Mouse (Mus musculus) thymus, postnatal 14 days (tissue): ENCODE measurements around the gene Zfp358.

ENCODE experiments used
- DNase-seq: peaks from one replicate; pipeline ENCODE4 v3.0.0; 2021

Gene Zfp358

GRCm38 (mm10) chr8:3500235-3501090 is 7.5 kb downstream of the Zfp358 start, which contains the start of gene Mcoln1:
Gene Mcoln1 (plus strand): TSS chr8:3500457.
- peak; percentile 98 for DNase-seq

GRCm38 (mm10) chr8:3502217-3502616 is 9.3 kb downstream of the Zfp358 start:
- DNase-seq = no peak

GRCm38 (mm10) chr8:3507979-3508754 is 15.2 kb downstream of the Zfp358 start:
- DNase-seq = no peak

DNA sequence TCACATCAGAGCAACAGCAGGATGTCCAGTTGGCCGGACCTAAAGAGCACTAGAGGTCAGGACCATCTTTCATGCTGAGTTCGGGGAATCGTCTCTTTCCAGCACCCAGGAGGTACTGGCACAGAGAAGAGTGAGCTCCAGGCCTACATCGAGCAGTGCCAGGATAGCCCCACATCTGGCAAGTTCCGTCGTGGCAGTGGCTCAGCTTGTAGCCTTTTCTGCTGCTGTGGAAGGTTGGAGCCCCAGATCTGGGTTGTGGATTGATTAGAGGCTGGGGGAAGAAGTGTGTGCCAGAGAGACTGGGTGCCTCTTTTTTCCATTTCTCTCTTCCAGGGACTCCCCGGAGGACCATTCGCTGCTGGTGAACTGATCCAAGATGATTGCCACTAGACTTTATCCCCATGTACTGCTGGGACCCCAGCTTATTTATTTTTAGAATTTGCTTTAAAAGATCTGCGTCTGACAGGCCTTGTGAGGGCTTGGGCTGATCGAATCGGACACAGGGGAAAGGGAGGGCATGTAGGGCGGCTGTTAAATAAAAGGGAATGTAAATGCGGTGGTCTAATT is 21.8 kb downstream of the Zfp358 start:
- peak; percentile 19 for DNase-seq

- peak; percentile 91 for DNase-seq
Observed at GRCm38 (mm10) chr8:3515260-3515671, 22.3 kb downstream of the Zfp358 start, which contains the start of gene Pnpla6. Gene Pnpla6 (plus strand): TSS chr8:3515384.

GRCm38 (mm10) chr8:3515771-3516417 is 23.0 kb downstream of the Zfp358 start:
- DNase-seq = peak; percentile 45

- peak; percentile 94 for DNase-seq
Observed at GRCm38 (mm10) chr8:3516450-3517116, 23.6 kb downstream of the Zfp358 start.

GRCm38 (mm10) chr8:3517117-3517495 is 24.2 kb downstream of the Zfp358 start:
- DNase-seq = no peak

GRCm38 (mm10) chr8:3522007-3522697 is 29.2 kb downstream of the Zfp358 start:
- no peak for DNase-seq

DNA sequence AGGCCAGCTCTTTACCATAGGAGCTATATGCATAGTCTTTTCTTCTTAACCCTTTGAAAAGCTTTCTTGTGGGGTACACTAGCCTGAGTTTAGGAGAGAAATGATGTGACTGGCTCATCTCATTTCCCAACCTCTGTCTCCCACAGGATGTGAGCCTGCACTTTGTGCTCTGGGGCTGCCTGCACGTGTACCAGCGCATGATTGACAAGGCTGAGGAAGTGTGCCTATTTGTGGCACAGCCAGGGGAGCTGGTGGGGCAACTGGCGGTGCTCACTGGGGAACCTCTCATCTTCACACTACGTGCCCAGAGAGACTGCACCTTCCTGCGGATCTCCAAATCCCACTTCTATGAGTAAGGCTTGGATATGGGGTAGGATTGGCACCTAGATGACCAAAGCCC is 37.9 kb downstream of the Zfp358 start:
- DNase-seq = no peak

DNA sequence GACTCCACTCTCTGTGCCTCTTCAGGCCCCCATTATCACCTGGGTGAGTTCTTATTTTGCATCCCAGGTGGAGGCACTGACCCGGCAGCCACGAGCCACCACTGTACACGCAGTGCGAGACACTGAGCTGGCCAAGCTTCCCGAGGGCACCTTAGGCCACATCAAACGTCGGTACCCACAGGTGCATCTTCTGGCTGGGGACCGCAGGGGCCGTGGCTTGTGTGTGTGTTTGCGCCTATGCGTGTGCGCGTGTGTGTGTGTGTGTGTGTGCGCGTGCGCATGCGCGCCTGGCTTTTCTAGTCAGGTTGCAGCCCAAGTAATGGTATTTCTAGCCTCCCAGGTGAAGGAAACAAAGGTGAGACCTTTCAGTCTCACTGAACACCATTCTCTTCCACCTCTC is 39.0 kb downstream of the Zfp358 start:
- DNase-seq = no peak

DNA sequence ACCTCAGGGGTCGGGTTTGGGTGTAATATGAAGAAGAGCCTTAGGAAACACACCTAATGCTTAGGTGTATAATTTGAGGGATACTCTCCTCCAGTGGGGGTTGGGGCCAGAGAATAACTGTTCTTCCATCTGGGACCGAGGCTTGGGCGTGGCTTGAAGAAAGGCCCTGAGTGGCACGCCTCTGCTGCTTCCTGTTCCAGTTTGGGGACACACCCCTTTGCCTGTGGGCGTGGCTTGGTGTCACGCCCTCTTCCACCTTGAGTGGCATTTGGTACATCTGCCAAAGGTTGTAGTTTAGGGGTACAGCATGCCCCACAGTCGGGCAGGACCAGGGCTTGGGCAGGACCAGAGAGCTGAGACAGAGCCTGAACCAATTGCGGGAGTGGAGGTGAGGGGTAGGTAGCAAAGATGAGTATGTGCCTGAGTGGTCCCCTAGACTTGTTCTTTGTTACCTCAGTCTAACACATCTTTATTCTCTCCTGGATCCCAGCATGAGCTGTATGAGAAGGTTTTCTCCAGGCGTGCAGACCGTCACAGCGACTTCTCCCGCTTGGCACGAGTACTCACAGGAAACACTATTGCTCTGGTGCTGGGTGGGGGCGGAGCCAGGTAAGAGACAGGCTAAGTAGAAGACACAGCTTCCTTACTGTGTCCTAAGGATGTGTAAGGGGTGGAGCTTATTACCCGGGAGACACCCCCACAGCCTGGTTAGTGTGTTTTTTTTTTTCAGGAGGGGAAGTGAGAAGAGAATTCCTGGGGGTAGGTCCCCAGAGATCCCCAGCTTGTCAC is 43.3 kb downstream of the Zfp358 start:
- peak; percentile 36 for DNase-seq

DNA sequence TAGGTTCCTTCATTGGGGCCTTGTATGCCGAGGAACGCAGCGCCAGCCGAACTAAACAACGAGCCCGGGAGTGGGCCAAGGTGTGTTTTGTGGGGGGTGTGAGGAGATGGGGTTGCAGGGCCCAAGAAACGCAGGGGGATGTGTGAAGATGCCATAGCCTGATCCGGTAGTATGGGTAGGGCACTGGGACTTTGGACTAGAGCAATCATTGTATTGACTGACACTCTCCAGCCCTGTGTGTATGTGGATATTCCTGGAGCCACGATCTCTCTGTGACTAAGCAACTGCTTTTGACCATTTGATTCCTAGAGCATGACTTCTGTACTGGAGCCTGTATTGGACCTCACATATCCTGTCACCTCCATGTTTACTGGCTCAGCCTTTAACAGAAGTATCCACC is 44.0 kb downstream of the Zfp358 start:
- DNase-seq = no peak

DNA sequence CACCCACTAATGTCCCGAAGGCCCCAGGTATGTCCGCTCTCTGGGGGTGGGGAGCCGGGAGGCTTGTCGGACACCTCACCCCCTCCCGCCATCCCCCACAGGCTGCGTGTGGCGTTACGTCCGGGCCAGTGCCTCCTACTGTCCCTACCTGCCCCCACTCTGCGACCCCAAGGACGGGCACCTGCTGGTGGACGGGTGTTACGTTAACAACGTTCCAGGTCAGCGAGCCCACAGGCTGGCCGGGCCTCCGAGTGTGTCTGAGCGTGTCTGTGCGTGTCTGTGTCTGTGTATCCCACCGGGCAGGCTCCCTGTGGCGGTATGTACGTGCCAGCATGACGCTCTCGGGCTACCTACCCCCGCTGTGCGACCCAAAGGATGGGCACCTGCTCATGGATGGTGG is 44.7 kb downstream of the Zfp358 start:
- DNase-seq = no peak

DNA sequence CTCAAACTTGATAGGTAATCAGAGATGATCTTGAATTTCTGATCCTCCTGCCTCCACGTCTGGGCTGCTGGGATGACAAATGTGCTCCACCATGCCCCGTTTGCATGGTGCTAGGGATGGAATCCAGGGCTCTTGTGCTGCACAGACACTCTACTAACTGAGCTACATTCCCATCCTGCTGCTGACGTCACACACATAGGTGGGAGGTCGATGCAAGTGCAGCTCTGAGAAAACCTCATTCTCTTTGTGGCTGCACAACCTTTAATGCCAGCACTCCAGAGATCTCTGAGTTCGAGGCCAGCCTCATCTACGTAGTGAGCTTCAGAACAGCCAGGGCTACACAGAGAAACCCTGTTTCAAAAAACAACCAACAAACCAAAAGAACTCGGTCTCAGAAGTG is 46.2 kb downstream of the Zfp358 start:
- DNase-seq = no peak

- no peak for DNase-seq
Observed at GRCm38 (mm10) chr8:3540076-3540475, 47.1 kb downstream of the Zfp358 start.

- no peak for DNase-seq
Observed at GRCm38 (mm10) chr8:3546511-3546910, 53.6 kb downstream of the Zfp358 start.
